Mouse (Mus musculus) hindbrain, embryonic 16.5 days (tissue): ENCODE results near the gene Vamp8. TPM values are rescaled to one million over a fixed set of nuclear protein-coding genes. Genes with fewer than 3 reads are reported as not detected.

Experiments
- ATAC-seq: fragments of 200-750 bp; cut with Nextera tagmentation; 2 replicates; pipeline ENCODE4 v1.8.0; 2017; ENCODE audit warnings: moderate TSS enrichment, moderate library complexity
- H3K27ac ChIP-seq: fragments of 300-500 bp; sonication (generic); 2 replicates; pipeline ENCODE4 v1.5.1; 2014; ENCODE audit warnings: low read depth, mild to moderate bottlenecking, control low read depth, low read length, moderate library complexity
- H3K27me3 ChIP-seq: fragments of 300-500 bp; sonication (generic); replicated peaks from 2 replicates; pipeline ENCODE4 v1.6.1; 2014; ENCODE audit warnings: low read length; ENCODE audit not compliant: control insufficient read depth, insufficient read depth
- H3K36me3 ChIP-seq: fragments of 300-500 bp; sonication (generic); 2 replicates; pipeline ENCODE4 v1.6.1; 2014; ENCODE audit warnings: mild to moderate bottlenecking, low read length, moderate library complexity, mixed read lengths; ENCODE audit not compliant: control insufficient read depth, insufficient read depth
- H3K4me1 ChIP-seq: fragments of 300-500 bp; sonication (generic); 2 replicates; pipeline ENCODE4 v1.6.1; 2014; ENCODE audit warnings: low read depth, low read length; ENCODE audit not compliant: control insufficient read depth, insufficient read depth
- H3K4me2 ChIP-seq: fragments of 300-500 bp; sonication (generic); 2 replicates; pipeline ENCODE4 v1.6.1; 2014; ENCODE audit warnings: mild to moderate bottlenecking, low read length, control low read depth, moderate library complexity
- H3K4me3 ChIP-seq: fragments of 300-500 bp; sonication (generic); 2 replicates; pipeline ENCODE4 v1.5.1; 2014; ENCODE audit warnings: mild to moderate bottlenecking, low read length, control low read depth, moderate library complexity
- H3K9ac ChIP-seq: fragments of 300-500 bp; sonication (generic); 2 replicates; pipeline ENCODE4 v1.6.1; 2014; ENCODE audit warnings: low read depth, mild to moderate bottlenecking, control low read depth, low read length, moderate library complexity
- H3K9me3 ChIP-seq: fragments of 300-500 bp; sonication (generic); 2 replicates; pipeline ENCODE4 v1.6.1; 2014; ENCODE audit warnings: mild to moderate bottlenecking, low read length, moderate library complexity; ENCODE audit not compliant: control insufficient read depth
- WGBS: fragments of 180-500 bp; shearing (Covaris S2); extraction: QIAGEN DNeasy Blood & Tissue Kit; methylation state at CpG from one replicate; pipeline ENCODE4 v1.1.7; 2014; 5-methylcytosine and 5-hydroxymethylcytosine counted together
- polyA plus RNA-seq: library from polyadenylated mRNA; unstranded; fragments of >200 nt; fragmentation: Nextera tagmentation; extraction: Ambion mirVana; gene quantifications from 2 replicates; pipeline ENCODE4 v1.2.1, GENCODE M21; 2015

The Vamp8 gene
- polyA plus RNA-seq, 1 experiment from 2014 or later, result 28.5 TPM

DNA sequence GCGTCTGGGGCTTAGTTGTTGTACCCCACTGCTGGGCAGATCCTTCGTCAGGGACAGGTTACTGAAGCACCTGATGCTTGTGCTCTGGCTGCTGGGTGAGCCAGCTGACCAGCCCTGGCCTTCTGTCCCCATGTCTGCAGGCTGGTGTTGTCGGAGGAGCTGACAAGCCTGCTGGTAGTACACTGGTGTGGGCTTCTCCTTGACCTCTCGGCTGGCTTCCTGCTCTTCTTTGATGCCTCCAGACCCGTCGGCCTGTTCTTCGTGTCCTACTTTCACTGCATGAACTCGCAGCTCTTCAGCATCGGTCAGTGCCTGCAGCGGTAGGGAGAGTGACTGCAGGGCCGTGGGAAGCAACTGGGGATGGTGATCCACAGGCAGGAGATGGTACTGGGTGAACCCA is 35.1 kb upstream of the Vamp8 start:
- Histone ChIP-seq H3K27me3 (no peaks in the 10 kb centered on the region), H3K4me3 (no peak overlapping the region), H3K9me3 (no peaks in the 10 kb centered on the region), H3K4me2 (no peak overlapping the region), H3K36me3 (peaks cover 28% of the 10 kb centered on the region), H3K4me1 (no peaks in the 10 kb centered on the region), H3K27ac (no peak overlapping the region), H3K9ac (no peak overlapping the region)
- no peak for ATAC-seq
- 94% methylated on average over 11 of the region's 11 CpGs for WGBS

DNA sequence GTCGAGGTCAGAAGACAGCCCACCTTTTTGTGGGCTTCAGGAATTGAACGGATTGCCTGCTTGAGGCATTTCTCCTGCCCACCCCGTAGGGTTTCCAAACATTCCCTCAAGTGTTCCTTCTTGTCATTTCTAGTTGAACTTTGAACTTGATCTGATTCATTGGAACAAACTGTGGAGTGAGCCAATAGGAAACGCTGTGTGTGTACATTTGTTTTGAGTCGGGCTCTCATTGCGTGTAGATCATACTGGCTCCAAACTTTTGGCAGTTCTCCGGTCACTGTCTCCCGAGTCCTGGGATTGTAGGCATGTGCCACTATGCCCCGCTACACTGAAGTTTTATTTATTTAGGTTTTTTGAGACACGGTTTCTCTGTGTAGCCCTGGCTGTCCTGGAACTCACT is 30.4 kb upstream of the Vamp8 start:
- H3K4me1 ChIP-seq, result no peaks in the 10 kb centered on the region; the same call in 1 of the 2 replicates
- H3K36me3 ChIP-seq, result peaks cover 24% of the 10 kb centered on the region
- H3K4me2 ChIP-seq, result no peak overlapping the region
- 95% methylated on average over 10 of the region's 10 CpGs for WGBS
- no peaks in the 10 kb centered on the region for H3K9me3 ChIP-seq
- no peak overlapping the region for H3K9ac ChIP-seq
- no peak overlapping the region for H3K27ac ChIP-seq
- no peak overlapping the region for H3K4me3 ChIP-seq
- no peaks in the 10 kb centered on the region for H3K27me3 ChIP-seq
- no peak for ATAC-seq

DNA sequence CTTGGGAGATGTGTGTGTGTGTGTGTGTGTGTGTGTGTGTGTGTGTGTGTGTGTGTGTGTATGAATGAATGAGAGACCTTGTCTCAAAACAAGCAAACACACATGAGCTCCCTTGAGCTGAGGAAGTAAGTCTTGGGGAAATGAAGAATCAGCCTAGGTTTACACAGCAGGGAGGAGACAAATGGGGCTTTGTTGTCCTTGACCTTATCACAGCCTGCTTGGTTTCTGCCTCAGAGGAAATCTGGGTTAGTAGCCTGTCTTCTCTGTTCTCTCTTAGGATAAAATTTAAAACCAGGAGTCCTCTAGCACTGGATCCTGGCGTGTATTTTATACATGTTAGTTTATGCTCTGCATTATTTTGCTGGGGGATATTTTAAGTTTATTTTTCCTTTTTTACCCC is 29.3 kb upstream of the Vamp8 start:
- 90% methylated on average over 1 of the region's 1 CpGs for WGBS
- no peaks in the 10 kb centered on the region for H3K27me3 ChIP-seq
- H3K4me2 ChIP-seq, result no peak overlapping the region
- H3K9ac ChIP-seq, result no peak overlapping the region
- no peaks in the 10 kb centered on the region for H3K9me3 ChIP-seq
- no peak overlapping the region for H3K27ac ChIP-seq
- peaks cover 8% of the 10 kb centered on the region for H3K4me1 ChIP-seq
- no peak for ATAC-seq
- H3K4me3 ChIP-seq, result no peak overlapping the region
- H3K36me3 ChIP-seq, result peaks cover 13% of the 10 kb centered on the region

DNA sequence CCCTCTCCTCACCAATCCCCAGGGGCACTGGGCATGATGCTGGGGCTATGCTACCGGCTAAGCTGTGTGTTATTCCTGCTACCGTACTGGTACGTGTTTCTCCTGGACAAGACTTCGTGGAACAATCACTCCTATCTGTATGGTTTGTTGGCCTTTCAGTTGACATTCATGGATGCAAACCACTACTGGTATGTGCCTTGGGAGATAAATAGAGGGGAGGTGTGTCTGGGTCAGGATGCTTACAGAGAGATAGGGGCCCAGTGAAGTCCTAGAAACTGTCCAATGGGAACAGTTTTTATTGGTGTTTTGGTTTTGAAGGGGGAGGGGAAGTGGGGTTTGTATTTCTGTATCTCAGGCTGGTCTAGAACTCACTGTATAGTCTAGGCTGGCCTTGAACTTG is 27.8 kb upstream of the Vamp8 start:
- no peak overlapping the region for H3K27ac ChIP-seq
- H3K9ac ChIP-seq, result no peak overlapping the region
- peaks cover 9% of the 10 kb centered on the region for H3K36me3 ChIP-seq
- peaks cover 15% of the 10 kb centered on the region for H3K4me1 ChIP-seq
- no peak overlapping the region for H3K4me3 ChIP-seq
- 91% methylated on average over 4 of the region's 4 CpGs for WGBS
- ATAC-seq, result no peak
- no peak overlapping the region for H3K4me2 ChIP-seq
- H3K9me3 ChIP-seq, result no peaks in the 10 kb centered on the region
- no peaks in the 10 kb centered on the region for H3K27me3 ChIP-seq

DNA sequence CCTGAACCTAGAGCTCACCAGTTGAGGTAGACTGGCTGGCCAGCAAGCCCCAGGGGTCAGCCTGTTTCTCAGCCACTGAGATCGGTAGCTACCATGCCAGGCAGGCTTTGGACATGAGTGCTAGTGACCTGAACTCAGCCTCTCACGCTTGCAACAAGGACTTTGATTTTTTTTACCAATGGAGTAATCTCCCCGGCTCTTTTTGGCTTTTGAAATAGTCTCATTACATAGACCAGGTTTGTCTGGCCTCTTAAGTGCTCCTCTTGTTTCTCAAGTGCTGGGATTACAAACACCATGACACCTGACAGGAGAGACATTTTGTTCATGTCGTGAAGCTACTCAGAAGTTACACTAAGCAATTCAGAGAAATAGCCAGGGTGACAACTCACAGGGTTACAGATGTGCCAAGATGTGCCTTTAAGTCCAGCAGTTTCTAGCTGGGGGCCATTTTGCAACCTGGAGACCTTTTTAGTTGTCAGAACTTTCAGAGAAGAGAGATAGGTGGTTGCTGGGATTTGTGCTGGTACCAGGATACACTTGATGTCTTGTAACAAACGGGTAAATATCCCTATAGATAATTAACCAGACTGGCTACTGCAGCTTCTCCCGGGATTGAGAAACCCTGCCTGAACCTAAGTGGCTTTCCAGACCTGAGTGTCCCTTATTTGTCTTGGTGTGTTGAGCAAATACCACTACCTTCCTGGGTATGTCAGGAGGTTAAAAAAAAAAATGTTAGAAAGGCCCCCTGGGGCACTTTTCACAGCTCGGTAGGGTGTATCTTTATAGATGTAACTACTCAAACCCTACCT is 25.7 kb upstream of the Vamp8 start:
- Histone ChIP-seq H3K27ac (no peak overlapping the region), H3K36me3 (peaks cover 7% of the 10 kb centered on the region; the same call in 1 of the 2 replicates), H3K4me2 (no peak overlapping the region), H3K27me3 (no peaks in the 10 kb centered on the region), H3K4me3 (no peak overlapping the region), H3K9me3 (no peaks in the 10 kb centered on the region), H3K4me1 (peaks cover 15% of the 10 kb centered on the region), H3K9ac (no peak overlapping the region)
- ATAC-seq, result no peak
- WGBS, result 85% methylated on average over 7 of the region's 7 CpGs

DNA sequence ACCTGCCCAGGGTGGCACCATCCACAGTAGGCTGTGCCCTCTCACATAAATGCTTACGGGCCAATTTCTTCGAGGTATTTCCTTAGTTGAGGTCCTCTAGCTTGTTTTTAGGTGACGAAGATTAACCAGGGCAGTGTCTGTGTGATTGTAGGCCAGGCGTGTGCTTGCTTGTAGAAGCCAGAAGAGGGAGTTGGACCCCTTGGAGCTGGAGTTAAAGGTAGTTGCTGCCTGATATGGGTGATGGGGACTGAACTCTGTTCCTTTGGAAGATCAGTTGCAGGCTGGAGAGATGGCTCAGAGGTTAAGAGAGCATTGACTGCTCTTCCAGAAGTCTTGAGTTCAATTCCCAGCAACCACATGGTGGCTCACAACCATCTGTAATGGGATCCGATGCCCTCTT is 24.7 kb upstream of the Vamp8 start:
- peak overlapping the region; percentile 65 for H3K4me3 ChIP-seq
- H3K9ac ChIP-seq, result no peak overlapping the region
- peaks cover 15% of the 10 kb centered on the region for H3K4me1 ChIP-seq
- H3K9me3 ChIP-seq, result no peaks in the 10 kb centered on the region
- H3K27me3 ChIP-seq, result no peaks in the 10 kb centered on the region; the same call in 1 of the 2 replicates
- peak overlapping the region; percentile 69 for H3K4me2 ChIP-seq
- ATAC-seq, result no peak
- 86% methylated on average over 5 of the region's 5 CpGs for WGBS
- H3K27ac ChIP-seq, result no peak overlapping the region
- peaks cover 7% of the 10 kb centered on the region; the same call in 1 of the 2 replicates for H3K36me3 ChIP-seq

DNA sequence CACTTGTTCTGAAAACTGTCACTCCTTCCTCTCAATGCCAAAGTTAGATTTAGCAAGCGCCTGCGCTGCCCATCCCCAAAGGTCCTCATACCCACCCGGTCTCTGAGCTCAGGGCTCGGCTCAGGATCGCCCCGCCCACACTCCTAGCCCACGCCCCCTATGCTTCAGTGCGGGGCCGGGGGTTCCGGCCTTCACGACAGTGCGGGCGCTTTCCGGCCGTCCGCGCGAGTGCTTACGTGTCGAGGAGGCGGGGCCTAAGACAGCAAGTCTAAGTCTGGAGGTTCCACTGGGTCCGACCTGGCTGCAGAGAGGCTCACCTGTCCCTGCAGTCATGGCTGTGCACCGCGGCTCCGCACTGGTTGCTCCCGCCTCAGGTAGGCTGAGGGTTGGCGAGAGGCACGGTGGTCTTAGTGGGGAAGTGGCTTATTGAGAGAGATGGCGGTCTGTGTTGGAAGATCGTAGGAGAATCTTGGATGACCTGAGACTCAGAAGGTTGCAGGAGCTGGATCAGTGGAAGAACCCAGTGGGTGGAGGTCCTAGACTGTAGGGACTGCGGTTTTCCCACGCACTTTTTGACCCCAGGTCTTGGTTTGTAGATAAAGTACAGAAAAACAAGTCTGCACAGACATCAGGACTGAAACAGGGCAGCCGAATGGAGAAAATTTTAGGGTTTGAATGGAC is 23.7 kb upstream of the Vamp8 start, which contains the start of gene Ggcx:
Gene Ggcx, plus strand, starts transcription at position 233 of the 681 bp plus-strand sequence.
- ATAC-seq, result peak; percentile 96
- H3K36me3 ChIP-seq, result peaks cover 4% of the 10 kb centered on the region; the same call in 1 of the 2 replicates
- 1% methylated on average over 33 of the region's 33 CpGs for WGBS
- no peaks in the 10 kb centered on the region; the same call in 1 of the 2 replicates for H3K27me3 ChIP-seq
- peak within 1 kb of the TSS; percentile 81 for H3K9ac ChIP-seq
- peak within 1 kb of the TSS; percentile 69 for H3K4me2 ChIP-seq
- H3K4me1 ChIP-seq, result peaks cover 15% of the 10 kb centered on the region
- no peaks in the 10 kb centered on the region for H3K9me3 ChIP-seq
- peak within 1 kb of the TSS; percentile 65 for H3K4me3 ChIP-seq
- H3K27ac ChIP-seq, result peak within 1 kb of the TSS; percentile 32

DNA sequence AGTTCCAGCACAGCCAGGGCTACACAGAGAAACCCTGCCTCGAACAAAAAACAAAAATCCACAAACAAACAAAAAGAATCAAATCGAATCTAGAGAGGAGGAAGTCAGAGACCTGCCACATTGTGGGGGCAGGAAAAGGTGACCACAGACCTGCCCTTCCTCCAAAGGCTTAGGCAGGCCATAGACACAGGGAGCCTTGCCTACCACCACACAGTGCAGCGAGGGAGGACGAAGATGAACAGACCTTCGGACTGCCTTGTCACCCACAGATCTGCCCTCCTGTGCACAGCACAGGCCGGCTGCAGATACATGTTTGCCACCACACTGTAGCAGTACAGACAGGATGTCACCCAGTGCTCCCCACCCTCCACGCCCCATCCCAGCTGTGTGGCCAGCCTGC is 20.0 kb upstream of the Vamp8 start:
- Histone ChIP-seq H3K27me3 (no peaks in the 10 kb centered on the region; the same call in 1 of the 2 replicates), H3K9ac (no peak overlapping the region), H3K27ac (no peak overlapping the region), H3K9me3 (no peaks in the 10 kb centered on the region), H3K4me3 (no peak overlapping the region), H3K4me1 (peaks cover 12% of the 10 kb centered on the region), H3K4me2 (no peak overlapping the region), H3K36me3 (no peaks in the 10 kb centered on the region)
- no peak for ATAC-seq
- 82% methylated on average over 7 of the region's 7 CpGs for WGBS

DNA sequence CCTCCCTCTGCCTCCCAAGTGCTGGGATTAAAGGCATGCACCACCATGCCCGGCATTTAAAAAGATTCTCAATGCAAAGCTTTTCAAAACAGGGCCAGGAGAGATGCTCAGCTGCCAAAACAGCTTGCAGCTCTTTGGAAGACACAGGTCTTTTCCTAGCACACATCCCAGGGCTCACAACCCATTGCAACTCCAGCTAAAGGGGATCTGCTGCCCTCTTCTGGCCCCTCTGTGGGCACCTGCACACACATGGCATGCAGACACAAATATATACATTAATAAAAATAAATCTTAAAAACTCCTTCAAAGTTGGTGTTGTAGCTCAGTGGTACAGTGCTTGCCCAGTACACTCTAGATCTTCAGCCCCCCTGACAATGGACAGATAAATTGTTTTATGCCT is 19.5 kb upstream of the Vamp8 start:
- Histone ChIP-seq H3K4me1 (peaks cover 8% of the 10 kb centered on the region), H3K9me3 (no peaks in the 10 kb centered on the region), H3K9ac (no peak overlapping the region), H3K36me3 (no peaks in the 10 kb centered on the region), H3K27ac (no peak overlapping the region), H3K4me2 (no peak overlapping the region), H3K27me3 (no peaks in the 10 kb centered on the region; the same call in 1 of the 2 replicates), H3K4me3 (no peak overlapping the region)
- ATAC-seq, result no peak
- 28% methylated on average over 1 of the region's 1 CpGs for WGBS
